Mouse (Mus musculus) olfactory bulb, adult 2 months (tissue): ENCODE measurements around the gene Gm9767.

Experiments used
- CTCF ChIP-seq: fragments of 200-500 bp; IDR thresholded peaks from 2 replicates; pipeline ENCODE4 v1.5.1; 2012; ENCODE audit warnings: low read depth, mild to moderate bottlenecking, low read length, moderate library complexity; ENCODE audit not compliant: insufficient read depth
- POLR2A ChIP-seq: fragments of 200-500 bp; IDR thresholded peaks from 2 replicates; pipeline ENCODE4 v1.6.1; 2012; ENCODE audit warnings: mild to moderate bottlenecking, low read depth, low read length, moderate library complexity; ENCODE audit not compliant: insufficient read depth

DNA sequence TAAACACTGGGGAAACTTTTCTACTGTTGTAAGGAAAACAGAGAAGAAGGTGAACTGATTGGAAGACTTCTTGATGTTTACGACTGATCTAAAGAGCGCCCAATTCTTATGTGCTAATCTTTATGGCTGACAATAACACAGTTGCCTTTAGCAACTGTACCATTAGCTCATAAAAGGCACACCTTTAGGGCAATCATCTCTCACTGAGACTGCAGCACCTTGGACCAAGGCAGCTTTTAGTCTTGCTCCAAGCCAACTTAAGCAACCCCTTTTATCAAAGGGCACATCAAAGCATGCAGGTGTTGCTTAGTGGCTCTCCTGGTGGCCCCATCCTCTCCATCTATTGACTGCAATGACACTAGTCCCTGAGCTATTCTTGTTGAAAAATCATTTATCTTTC, 26.9 kb upstream of the Gm9767 start:
- TF ChIP-seq POLR2A: no peak
- TF ChIP-seq CTCF: no peak
